Mouse (Mus musculus) erythroblast, embryonic 14.5 days (primary cell): ENCODE results near the gene Lmod3. TPM values are rescaled to one million over a fixed set of nuclear protein-coding genes. Genes with fewer than 3 reads are reported as not detected.

Experiments
- H3K27me3 ChIP-seq: 2 replicates; pipeline ENCODE4 v1.6.1; 2012; ENCODE audit warnings: inconsistent platforms; ENCODE audit not compliant: control insufficient read depth
- H3K36me3 ChIP-seq: 2 replicates; pipeline ENCODE4 v1.6.1; 2012; ENCODE audit warnings: mild to moderate bottlenecking, inconsistent platforms; ENCODE audit not compliant: control insufficient read depth
- H3K4me1 ChIP-seq: 2 replicates; pipeline ENCODE4 v1.6.1; 2012; ENCODE audit warnings: inconsistent platforms; ENCODE audit not compliant: control insufficient read depth
- H3K4me3 ChIP-seq: replicated peaks from 2 replicates; pipeline ENCODE3; 2012; ENCODE audit warnings: moderate library complexity, mild to moderate bottlenecking, inconsistent platforms
- H3K9me3 ChIP-seq: 2 replicates; pipeline ENCODE4 v1.6.1; 2012; ENCODE audit warnings: low read length, inconsistent platforms, mixed read lengths; ENCODE audit not compliant: control insufficient read depth
- GATA1 ChIP-seq: IDR thresholded peaks from 2 replicates; pipeline ENCODE4 v1.6.1; 2012; ENCODE audit warnings: low read length, inconsistent platforms, mixed read lengths
- TAL1 ChIP-seq: IDR thresholded peaks from 3 replicates; pipeline ENCODE4 v1.6.1; 2012; ENCODE audit warnings: low read length, inconsistent platforms, mixed read lengths
- polyA plus RNA-seq: library from polyadenylated mRNA; stranded (reverse); fragments of >175 nt; gene quantifications from 2 replicates; pipeline ENCODE4 v1.2.3, GENCODE M21; 2012

Lmod3 gene
- polyA plus RNA-seq, result not detected in 2 replicates

DNA sequence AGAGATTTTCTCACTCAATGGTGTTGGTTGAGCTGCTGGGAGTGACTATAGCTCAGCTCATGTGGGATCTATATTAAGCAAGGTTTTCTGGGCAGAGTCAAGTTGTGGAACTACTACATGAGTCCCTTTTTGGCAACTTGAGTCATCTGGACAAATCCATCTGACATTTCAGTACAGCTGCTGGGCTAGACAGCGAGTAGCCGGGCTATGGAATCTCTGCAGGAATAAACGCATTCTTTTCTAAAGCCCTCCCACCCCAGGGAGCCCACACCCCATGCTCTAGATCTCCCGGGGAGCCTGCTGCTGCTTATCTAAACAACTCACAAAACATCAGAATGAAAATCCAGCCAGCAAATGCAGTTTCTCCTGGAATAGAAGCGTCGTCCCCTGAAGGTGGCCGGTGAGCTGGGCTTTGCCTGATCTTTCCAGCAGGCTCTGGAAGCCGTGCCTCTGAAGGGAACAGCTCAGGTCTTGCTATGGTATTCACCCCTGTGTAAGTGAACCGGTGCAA, at the start of gene Lmod3:
Lmod3 (minus strand) TSS at position 49 of the 511 bp plus-strand sequence.
- Histone ChIP-seq H3K4me3 (no peak within 1 kb of the TSS), H3K4me1 (no peaks in the 10 kb centered on the region), H3K36me3 (no peaks in the 10 kb centered on the region), H3K27me3 (no peaks in the 10 kb centered on the region), H3K9me3 (no peaks in the 10 kb centered on the region)
- TF ChIP-seq TAL1 (no peak), GATA1 (no peak)

DNA sequence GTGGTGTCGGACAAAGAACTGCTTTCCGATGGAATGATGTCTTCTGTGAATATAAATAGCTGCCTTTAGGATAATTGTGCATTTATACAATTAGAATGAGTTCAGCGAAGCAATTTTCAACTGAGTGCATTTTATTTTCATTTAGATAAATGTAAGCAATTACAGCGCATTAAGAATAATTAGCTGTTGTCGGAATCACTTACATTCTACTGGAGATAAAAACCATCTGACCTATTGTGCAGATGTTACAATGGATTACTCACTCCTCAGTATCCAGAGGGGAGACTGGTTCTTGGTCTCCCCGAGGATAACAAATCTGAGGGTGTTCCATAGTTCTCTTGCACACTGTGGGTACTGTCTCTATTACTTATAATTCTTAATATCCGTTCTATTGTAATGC, 49.7 kb upstream of the Lmod3 start:
- peaks cover 8% of the 10 kb centered on the region; the same call in 1 of the 2 replicates for H3K36me3 ChIP-seq
- TF ChIP-seq TAL1 (no peak), GATA1 (no peak)

DNA sequence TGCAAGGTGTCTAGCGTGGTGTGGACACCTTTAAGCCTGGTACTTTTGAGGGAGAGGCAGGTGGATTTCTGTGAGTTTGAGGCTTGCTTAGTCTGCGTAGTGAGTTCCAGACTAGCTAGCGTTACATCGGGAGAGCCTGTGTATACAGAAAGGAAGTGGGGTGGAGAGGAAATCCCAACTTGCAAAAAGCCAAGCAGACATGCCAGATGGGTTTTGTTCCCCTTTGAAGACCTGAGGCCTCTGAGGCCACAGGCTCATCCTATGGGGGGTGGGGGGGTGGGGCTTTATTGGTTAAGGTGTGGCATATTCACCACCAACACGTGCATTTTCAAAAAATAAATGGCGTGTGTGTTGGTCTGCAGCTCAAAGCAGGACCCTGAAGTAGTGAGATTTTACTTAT, 48.1 kb upstream of the Lmod3 start:
- no peaks in the 10 kb centered on the region for H3K27me3 ChIP-seq
- peaks cover 10% of the 10 kb centered on the region; the same call in 1 of the 2 replicates for H3K36me3 ChIP-seq
- H3K4me1 ChIP-seq, result no peaks in the 10 kb centered on the region
- H3K4me3 ChIP-seq, result no peak overlapping the region
- H3K9me3 ChIP-seq, result no peaks in the 10 kb centered on the region
- TF ChIP-seq GATA1 (no peak), TAL1 (no peak)

More for the DNA sequence above, 49.7 kb upstream of the Lmod3 start:
- H3K9me3 ChIP-seq, result no peaks in the 10 kb centered on the region
- no peak overlapping the region for H3K4me3 ChIP-seq
- H3K4me1 ChIP-seq, result no peaks in the 10 kb centered on the region
- no peaks in the 10 kb centered on the region for H3K27me3 ChIP-seq

DNA sequence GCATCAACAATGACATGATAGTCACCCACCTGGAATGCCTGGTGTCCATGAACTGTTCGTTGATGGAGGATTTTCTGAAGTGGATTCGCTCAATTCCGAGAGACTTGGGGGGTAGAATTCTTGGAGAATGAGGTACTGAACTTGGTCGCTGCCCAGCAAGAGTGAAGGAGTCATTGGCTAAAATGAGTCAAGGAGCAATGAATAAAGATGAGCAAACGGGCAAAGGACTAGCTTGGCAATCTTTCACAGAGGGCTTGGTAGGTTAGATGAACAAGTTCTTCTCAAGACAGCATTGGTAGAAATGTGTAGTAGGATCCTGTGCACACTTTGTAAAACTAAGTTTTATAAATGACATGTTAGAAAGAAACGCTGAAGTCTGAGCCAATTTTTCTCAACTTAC, 47.6 kb upstream of the Lmod3 start:
- no peak overlapping the region for H3K4me3 ChIP-seq
- no peaks in the 10 kb centered on the region for H3K4me1 ChIP-seq
- peaks cover 10% of the 10 kb centered on the region; the same call in 1 of the 2 replicates for H3K36me3 ChIP-seq
- TF ChIP-seq TAL1 (no peak), GATA1 (no peak)
- no peaks in the 10 kb centered on the region for H3K9me3 ChIP-seq
- no peaks in the 10 kb centered on the region for H3K27me3 ChIP-seq

DNA sequence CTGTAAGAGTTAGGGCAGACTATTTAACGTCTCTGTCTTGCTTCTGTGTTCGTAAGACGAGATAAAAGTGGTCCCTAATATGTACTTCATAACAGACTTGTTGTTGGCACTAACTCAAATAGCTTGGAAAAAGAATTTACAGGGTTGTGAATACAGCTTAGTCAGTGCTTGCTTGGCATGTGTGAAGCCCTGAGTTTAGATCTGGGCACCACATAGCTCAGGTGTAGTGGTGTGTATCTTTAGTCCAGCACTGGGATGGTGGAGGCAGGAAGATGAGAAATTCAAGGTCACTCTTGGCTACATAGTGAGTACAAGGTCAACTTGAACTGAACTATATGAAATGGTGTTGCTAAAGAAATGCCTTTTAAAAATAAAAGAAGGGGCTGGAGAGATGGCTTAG, 44.6 kb upstream of the Lmod3 start:
- H3K9me3 ChIP-seq, result no peaks in the 10 kb centered on the region
- H3K36me3 ChIP-seq, result peaks cover 8% of the 10 kb centered on the region; the same call in 1 of the 2 replicates
- no peaks in the 10 kb centered on the region for H3K27me3 ChIP-seq
- TF ChIP-seq GATA1 (no peak), TAL1 (no peak)
- H3K4me3 ChIP-seq, result no peak overlapping the region
- no peaks in the 10 kb centered on the region for H3K4me1 ChIP-seq

DNA sequence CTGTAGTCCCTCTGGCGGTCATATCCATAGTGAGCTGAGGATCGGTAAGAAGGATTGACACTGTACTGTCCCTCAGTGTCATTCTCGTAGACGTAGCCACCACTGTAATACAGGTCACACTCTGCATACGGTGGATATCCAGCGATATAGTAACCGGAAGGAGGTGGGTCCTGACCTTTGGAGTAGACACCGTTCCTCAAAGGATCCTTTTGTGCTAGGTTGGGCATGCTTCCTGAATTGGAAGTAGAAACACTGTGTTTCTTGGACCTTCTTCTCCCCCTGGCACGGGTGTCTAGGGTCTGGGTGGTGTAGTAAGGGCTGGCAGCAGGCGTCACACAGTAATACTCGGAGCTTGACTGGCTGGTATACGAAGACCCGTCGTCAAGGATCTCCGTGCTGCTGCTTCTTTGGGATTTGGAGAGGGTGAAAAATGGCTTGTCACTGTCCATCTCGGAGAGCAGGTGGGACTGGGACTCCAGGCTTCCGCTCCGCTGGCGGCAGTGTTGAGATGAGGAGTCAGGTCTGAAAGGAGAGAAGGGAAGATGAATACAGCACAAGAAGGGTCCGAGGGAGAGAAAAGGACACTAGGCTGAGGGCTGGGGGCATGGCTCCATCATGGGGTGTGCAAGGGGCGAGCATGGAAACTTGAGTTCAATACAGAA, 43.4 kb upstream of the Lmod3 start:
- H3K36me3 ChIP-seq, result peaks cover 8% of the 10 kb centered on the region; the same call in 1 of the 2 replicates
- no peak overlapping the region for H3K4me3 ChIP-seq

DNA sequence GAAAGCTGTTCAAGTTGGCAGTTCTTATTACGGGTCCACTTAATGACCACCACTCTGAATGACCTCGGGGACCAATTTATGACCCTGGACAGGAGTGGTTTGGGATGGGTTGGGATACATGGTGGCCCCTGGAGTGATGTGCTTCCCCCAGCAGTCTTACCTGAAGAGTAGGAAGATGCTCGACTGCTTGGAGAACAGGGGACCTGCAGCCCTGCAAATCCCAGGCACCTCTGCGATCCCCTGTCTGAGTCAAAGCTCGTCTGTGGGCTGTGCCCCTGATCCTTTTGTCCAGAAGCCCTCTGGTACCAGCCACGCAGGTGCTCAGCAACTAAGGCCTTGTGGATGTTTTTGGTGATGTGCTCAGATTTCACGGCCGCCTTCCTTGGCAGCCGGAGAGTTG, 42.9 kb upstream of the Lmod3 start:
- no peak for TF ChIP-seq GATA1
- no peak for TF ChIP-seq TAL1
- Histone ChIP-seq H3K36me3 (peaks cover 8% of the 10 kb centered on the region; the same call in 1 of the 2 replicates), H3K9me3 (no peaks in the 10 kb centered on the region), H3K4me1 (no peaks in the 10 kb centered on the region), H3K27me3 (no peaks in the 10 kb centered on the region), H3K4me3 (no peak overlapping the region)

More for the DNA sequence above, 43.4 kb upstream of the Lmod3 start:
- no peaks in the 10 kb centered on the region for H3K4me1 ChIP-seq
- H3K27me3 ChIP-seq, result no peaks in the 10 kb centered on the region
- TF ChIP-seq GATA1 (no peak), TAL1 (no peak)
- no peaks in the 10 kb centered on the region for H3K9me3 ChIP-seq

DNA sequence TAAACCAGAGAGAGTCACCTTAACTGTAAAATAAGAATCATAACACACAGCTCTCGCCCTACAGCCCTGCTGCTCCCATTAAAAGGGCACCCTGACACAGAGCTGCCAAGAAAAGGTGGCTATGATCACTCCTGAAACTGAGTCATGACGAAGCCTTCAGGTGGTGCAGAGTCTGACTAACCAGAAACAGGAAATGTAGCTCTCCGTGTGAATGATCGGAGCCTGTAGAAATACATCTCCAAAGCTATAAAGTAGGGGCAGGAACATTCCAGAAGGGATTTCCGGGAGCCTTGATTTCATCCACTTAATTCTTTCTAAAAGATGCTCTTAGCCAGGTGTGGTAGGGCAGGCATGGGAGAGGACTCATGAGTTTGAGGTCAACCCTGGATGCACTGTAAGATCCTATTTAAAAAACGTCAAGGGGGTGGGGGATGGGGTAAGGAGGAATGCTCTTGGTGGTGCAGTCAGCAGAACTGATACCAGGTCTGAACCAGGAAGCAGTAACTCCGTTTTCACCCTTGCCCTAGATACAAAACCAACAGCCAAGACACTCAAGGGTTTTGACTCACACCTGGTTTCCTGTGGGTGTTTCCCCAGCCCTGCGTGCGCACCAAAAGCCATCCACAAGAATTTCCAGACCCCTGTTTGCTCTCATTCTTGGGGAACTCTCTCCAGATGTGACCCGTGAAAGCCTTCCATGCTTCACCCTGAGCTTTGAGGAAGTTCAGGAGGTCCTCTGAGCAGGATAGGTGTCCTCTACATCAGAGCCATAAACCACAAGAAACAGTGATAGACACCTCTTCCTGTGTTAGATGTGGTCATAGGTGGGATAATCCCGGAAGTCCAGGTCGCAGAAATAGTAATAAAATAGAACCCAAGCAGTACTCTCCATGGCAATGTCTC, 41.4 kb upstream of the Lmod3 start:
- H3K27me3 ChIP-seq, result no peaks in the 10 kb centered on the region
- H3K4me3 ChIP-seq, result no peak overlapping the region
- H3K9me3 ChIP-seq, result no peaks in the 10 kb centered on the region
- H3K4me1 ChIP-seq, result no peaks in the 10 kb centered on the region
- TF ChIP-seq GATA1 (no peak), TAL1 (no peak)
- peaks cover 8% of the 10 kb centered on the region; the same call in 1 of the 2 replicates for H3K36me3 ChIP-seq

DNA sequence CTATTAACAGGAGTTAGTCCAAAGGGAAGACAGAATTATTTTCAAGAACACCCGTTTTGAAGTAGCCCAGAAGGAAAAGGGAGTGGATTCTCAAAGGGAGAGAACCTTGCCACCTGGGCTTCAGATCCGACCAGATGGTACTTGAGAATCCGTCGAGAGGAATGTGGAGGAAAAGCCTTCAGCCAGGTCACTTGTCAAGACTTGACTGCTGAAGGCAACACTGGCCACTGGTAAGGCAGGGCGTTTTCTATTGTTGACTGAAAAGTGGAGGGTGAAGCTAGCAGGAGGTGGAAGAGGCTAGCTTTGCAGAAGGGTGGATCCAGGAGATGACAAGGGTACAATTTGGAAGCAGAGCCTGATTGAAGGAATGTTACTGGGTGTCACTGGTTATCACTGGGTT, 40.3 kb upstream of the Lmod3 start:
- Histone ChIP-seq H3K36me3 (peaks cover 6% of the 10 kb centered on the region; the same call in 1 of the 2 replicates), H3K4me1 (no peaks in the 10 kb centered on the region), H3K9me3 (no peaks in the 10 kb centered on the region), H3K4me3 (no peak overlapping the region), H3K27me3 (no peaks in the 10 kb centered on the region)
- TF ChIP-seq GATA1, result no peak
- no peak for TF ChIP-seq TAL1
